Mouse (Mus musculus) heart, embryonic 11.5 days (tissue): ENCODE measurements at regions not wholly inside any gene's neighbourhood (a gene's known extent, or its start where the extent isn't known, plus 50 kb on each side); places are given as distances from the start of the nearest gene placed in this dataset.

Experiments
- ATAC-seq: fragments of 200-750 bp; cut with Nextera tagmentation; replicated peaks from 2 replicates; pipeline ENCODE4 v1.8.0; 2017; ENCODE audit warnings: moderate library complexity; ENCODE audit not compliant: insufficient number of reproducible peaks, low FRiP score, low TSS enrichment
- H3K27ac ChIP-seq: fragments of 300-500 bp; sonication (generic); 2 replicates; pipeline ENCODE4 v1.5.1; 2014; ENCODE audit warnings: mild to moderate bottlenecking, low read depth, low read length
- H3K27me3 ChIP-seq: fragments of 300-500 bp; sonication (generic); 2 replicates; pipeline ENCODE4 v1.6.1; 2014; ENCODE audit warnings: mild to moderate bottlenecking, low read length, mixed read lengths; ENCODE audit not compliant: control insufficient read depth, insufficient read depth
- H3K36me3 ChIP-seq: fragments of 300-500 bp; sonication (generic); 2 replicates; pipeline ENCODE4 v1.6.1; 2014; ENCODE audit warnings: mild to moderate bottlenecking, low read length, moderate library complexity, mixed read lengths; ENCODE audit not compliant: control insufficient read depth, insufficient read depth
- H3K4me1 ChIP-seq: fragments of 300-500 bp; sonication (generic); 2 replicates; pipeline ENCODE4 v1.6.1; 2014; ENCODE audit warnings: low read length; ENCODE audit not compliant: control insufficient read depth, insufficient read depth
- H3K4me2 ChIP-seq: fragments of 300-500 bp; sonication (generic); 2 replicates; pipeline ENCODE4 v1.6.1; 2014; ENCODE audit warnings: mild to moderate bottlenecking, moderate library complexity
- H3K4me3 ChIP-seq: fragments of 300-500 bp; sonication (generic); 2 replicates; pipeline ENCODE4 v1.5.1; 2014; ENCODE audit warnings: low read depth, low read length
- H3K9ac ChIP-seq: fragments of 300-500 bp; sonication (generic); 2 replicates; pipeline ENCODE4 v1.6.1; 2014; ENCODE audit warnings: mild to moderate bottlenecking, low read depth, low read length, moderate library complexity
- H3K9me3 ChIP-seq: fragments of 300-500 bp; sonication (generic); replicated peaks from 2 replicates; pipeline ENCODE4 v1.6.1; 2016; ENCODE audit warnings: low read length; ENCODE audit not compliant: control insufficient read depth
- WGBS: fragments of 180-500 bp; shearing (Covaris S2); extraction: QIAGEN DNeasy Blood & Tissue Kit; methylation state at CpG from one replicate; pipeline ENCODE4 v1.1.7; 2014; ENCODE audit not compliant: insufficient replicate concordance; 5-methylcytosine and 5-hydroxymethylcytosine counted together

DNA sequence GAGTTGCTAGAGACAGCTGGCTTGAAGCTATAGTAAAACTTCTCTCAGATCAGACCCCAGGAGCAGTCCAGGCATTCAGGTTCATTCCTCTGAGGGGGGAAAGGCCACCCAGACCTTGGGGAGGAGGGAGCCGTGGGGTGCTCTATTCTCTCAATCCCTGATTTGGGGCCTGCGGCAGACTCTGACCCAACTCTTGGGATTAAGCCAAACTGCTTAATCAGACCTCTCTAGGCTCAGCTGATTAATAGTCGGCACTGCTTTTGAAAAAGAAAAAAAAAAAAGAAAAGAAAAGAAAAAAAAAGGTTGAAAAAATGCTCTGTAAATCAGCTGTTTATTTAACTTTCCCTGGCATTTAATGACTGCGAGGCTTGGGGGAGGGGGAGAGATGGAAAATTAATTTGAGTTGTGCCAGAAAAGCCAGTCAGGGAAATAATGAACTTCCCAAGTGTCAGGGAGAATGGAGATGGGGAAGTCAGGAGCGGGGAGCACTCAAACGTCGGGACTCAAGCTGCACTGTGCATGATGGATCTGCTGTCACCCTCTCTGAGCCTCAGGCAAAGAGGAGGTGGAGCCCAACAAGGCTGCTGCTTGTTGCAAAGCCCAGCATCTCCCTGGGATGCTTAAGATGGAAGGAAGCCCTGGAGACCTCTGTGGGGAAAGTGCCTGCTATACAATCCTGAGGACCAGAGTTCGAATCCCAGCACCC, 120.5 kb upstream of the Igsf21 start:
- whole genome bisulfite sequencing, result 55% methylated on average over 8 of the region's 8 CpGs
- H3K9me3 ChIP-seq, result no peaks in the 10 kb centered on the region
- no peak overlapping the region for H3K4me3 ChIP-seq
- H3K36me3 ChIP-seq, result no peaks in the 10 kb centered on the region
- no peak for ATAC-seq
- no peaks in the 10 kb centered on the region for H3K4me1 ChIP-seq
- H3K4me2 ChIP-seq, result no peak overlapping the region
- peaks cover 3% of the 10 kb centered on the region; the same call in 1 of the 2 replicates for H3K27me3 ChIP-seq
- no peak overlapping the region for H3K9ac ChIP-seq
- no peak overlapping the region for H3K27ac ChIP-seq

DNA sequence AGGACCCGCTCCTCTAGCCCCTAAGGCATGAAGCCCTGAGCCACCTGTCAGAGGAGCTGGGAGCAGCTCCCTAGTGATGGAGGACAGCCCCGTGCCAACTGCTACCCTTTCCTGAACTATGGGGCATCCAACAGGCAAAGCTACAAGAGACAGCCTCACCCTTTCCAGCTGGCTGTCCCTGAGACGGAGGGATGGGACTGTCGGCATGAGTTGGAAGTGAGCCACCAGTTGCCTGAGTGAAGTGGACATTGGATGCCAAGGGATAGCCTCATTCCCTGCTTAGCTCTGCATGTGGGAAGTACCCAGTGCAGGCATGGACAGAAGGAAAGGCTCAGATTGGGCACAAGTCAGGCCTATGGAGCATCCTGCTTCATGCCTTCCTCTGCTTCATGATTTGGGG, 112.3 kb upstream of the Igsf21 start:
- no peaks in the 10 kb centered on the region for H3K4me1 ChIP-seq
- H3K9me3 ChIP-seq, result no peaks in the 10 kb centered on the region
- H3K27ac ChIP-seq, result no peak overlapping the region
- no peak for ATAC-seq
- no peak overlapping the region for H3K4me2 ChIP-seq
- H3K9ac ChIP-seq, result no peak overlapping the region
- whole genome bisulfite sequencing, result 89% methylated on average over 4 of the region's 4 CpGs
- H3K27me3 ChIP-seq, result no peaks in the 10 kb centered on the region
- no peak overlapping the region for H3K4me3 ChIP-seq
- no peaks in the 10 kb centered on the region for H3K36me3 ChIP-seq

DNA sequence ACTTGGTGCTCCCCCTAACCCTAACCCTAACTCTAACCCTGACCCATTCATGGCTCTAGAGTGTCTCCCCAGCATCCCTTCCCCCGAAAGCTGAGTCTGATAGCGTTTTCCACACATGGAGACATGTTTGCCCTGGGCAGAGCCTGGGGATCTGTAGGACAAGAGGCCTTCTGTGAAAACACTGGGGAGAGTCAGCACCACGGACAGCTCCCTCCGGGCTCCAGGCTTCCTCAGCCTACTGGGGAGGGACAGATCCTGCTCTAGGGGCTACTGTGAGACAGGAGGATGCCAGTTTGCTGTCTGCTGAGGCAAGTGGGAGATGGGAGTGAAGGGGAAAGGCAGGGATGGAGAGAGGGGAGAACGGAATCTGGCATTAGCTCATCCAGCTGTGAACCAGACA, 111.5 kb upstream of the Igsf21 start:
- Histone ChIP-seq H3K9me3 (no peaks in the 10 kb centered on the region), H3K4me3 (no peak overlapping the region), H3K4me2 (no peak overlapping the region), H3K9ac (no peak overlapping the region), H3K27me3 (no peaks in the 10 kb centered on the region), H3K27ac (no peak overlapping the region), H3K36me3 (no peaks in the 10 kb centered on the region), H3K4me1 (no peaks in the 10 kb centered on the region)
- 5% methylated on average over 5 of the region's 5 CpGs for WGBS
- no peak for ATAC-seq

DNA sequence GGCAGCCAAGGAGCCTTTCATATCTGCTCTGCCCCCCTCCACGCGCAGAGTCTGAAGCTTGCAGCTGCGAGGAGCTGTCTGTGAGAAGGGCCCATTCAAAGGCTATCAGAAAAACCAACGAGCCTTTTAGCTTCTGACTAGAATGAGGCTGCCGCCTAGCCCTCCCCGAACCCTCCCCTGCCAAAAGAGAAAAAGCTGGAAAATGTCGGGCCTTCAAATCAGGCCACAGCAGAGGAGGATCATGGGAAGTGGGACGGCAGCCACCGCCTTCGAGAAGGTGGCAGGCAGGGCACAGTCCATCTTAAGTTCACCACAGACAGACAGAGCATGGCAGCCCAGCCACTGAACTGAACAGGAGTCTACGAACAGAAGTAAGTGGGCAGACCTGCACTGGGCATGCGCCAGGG, 108.6 kb upstream of the Igsf21 start:
- H3K4me3 ChIP-seq, result no peak overlapping the region
- H3K9me3 ChIP-seq, result no peaks in the 10 kb centered on the region
- no peaks in the 10 kb centered on the region for H3K4me1 ChIP-seq
- no peak overlapping the region for H3K4me2 ChIP-seq
- no peaks in the 10 kb centered on the region for H3K27me3 ChIP-seq
- no peaks in the 10 kb centered on the region for H3K36me3 ChIP-seq
- H3K27ac ChIP-seq, result no peak overlapping the region
- ATAC-seq, result no peak
- no peak overlapping the region for H3K9ac ChIP-seq
- 65% methylated on average over 12 of the region's 12 CpGs for WGBS

DNA sequence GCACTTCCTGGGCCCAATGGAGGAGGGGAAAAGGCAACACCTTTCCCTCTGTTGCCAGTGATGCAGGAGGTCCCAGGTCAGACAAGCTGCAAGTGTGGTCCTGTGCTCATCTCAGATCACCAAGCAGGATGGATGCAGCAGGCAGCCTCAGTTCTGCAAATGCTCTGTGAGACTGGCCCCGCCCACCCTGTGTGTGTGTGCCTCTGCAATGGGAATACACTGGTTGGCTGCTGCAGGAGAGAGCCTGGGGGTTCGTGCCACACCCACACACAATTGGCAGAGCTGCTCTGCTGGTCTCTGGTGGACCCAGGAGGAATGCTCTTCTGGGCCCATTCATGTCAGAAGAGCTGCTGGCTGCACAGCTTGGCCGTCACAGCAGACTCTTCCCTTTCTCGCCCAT, 102.2 kb upstream of the Igsf21 start:
- H3K9ac ChIP-seq, result no peak overlapping the region
- no peak overlapping the region for H3K4me3 ChIP-seq
- ATAC-seq, result no peak
- no peak overlapping the region for H3K27ac ChIP-seq
- no peak overlapping the region for H3K4me2 ChIP-seq
- H3K4me1 ChIP-seq, result no peaks in the 10 kb centered on the region
- H3K27me3 ChIP-seq, result no peaks in the 10 kb centered on the region
- H3K36me3 ChIP-seq, result no peaks in the 10 kb centered on the region
- no peaks in the 10 kb centered on the region for H3K9me3 ChIP-seq
- WGBS, result 77% methylated on average over 4 of the region's 4 CpGs

DNA sequence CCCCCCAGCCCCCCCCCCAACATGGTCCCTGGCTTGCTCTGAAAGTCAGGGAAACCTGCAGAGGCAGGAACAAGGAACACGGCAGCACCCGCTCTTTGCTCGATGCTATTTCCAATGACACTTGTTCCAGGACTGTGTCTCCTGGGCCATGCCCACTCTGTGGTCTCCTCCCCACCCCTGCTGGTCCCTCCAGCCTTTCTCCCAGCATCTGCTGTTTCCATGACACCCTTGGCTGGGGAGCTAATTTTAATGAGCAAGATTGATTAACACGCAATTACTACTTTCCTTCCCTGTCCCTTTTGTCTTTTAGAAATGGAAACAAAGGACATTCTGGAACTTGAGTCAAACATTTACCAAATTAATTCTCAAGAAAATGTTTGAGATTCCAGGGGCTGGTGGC, 83.6 kb upstream of the Igsf21 start:
- Histone ChIP-seq H3K9ac (no peak overlapping the region), H3K27ac (no peak overlapping the region)
- 88% methylated on average over 4 of the region's 4 CpGs for WGBS

DNA sequence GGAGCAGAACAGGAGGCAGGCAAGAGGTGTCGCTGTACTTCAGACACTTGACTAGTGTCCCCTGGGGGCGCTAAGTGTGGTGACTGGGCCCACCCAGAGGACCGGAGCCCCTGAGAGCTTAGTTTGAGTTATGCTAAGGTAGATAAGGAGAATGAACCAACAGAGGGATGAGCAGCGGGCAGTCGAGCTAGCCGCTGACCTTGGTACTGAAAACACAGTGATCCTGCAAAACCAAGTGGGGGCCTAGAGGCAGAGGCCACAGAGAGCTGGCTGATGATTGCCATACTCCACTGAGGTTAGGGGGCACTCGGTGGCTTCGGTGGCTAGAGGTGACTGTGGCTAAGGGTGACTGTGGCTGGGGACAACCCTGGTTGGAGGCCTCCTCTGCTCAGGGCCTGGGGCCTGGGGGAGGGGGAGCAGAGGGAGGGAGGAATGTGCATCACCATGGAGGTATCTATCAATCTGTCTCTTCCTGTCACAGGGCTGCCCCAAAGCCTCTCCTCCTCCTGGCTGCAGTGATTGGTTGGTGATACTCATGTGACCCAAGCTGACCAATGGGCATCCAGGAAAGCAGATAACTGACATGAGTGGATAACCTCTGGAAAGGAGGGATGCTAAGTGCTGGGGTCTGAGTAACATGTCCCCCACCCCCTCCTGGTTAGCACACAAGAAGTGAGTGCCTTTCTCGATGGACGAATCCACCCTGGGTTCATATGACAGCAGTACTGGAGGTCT, 80.3 kb upstream of the Igsf21 start:
- Histone ChIP-seq H3K9me3 (peaks cover 5% of the 10 kb centered on the region; the same call in 1 of the 2 replicates), H3K4me3 (no peak overlapping the region), H3K9ac (no peak overlapping the region), H3K4me2 (no peak overlapping the region), H3K27me3 (no peaks in the 10 kb centered on the region), H3K36me3 (no peaks in the 10 kb centered on the region), H3K4me1 (no peaks in the 10 kb centered on the region), H3K27ac (no peak overlapping the region)
- no peak for ATAC-seq
- WGBS, result 17% methylated on average over 10 of the region's 10 CpGs

More for the DNA sequence above, 83.6 kb upstream of the Igsf21 start:
- no peak for ATAC-seq
- Histone ChIP-seq H3K4me3 (no peak overlapping the region), H3K9me3 (no peaks in the 10 kb centered on the region), H3K4me2 (no peak overlapping the region), H3K36me3 (no peaks in the 10 kb centered on the region), H3K4me1 (no peaks in the 10 kb centered on the region), H3K27me3 (no peaks in the 10 kb centered on the region)

DNA sequence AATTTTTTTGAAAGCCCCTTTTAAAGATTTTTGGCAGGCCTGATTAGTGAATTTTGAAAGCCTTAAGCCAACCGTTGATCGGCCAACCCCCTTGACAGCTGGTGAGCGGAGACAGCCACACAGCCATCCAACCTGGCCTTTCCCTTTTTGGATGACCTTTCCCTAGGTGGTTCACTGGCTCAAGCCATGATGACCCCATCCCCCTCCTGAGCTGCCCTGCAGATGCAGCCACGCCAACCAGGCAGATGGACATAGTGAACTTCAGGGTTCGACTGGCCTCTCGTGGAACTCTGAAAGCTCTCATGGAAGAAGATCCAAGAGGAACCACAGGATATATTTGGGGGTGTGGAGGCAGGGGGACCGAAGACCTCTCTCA, 79.1 kb upstream of the Igsf21 start:
- no peaks in the 10 kb centered on the region for H3K36me3 ChIP-seq
- WGBS, result 86% methylated on average over 7 of the region's 7 CpGs
- no peak overlapping the region for H3K4me3 ChIP-seq
- H3K27me3 ChIP-seq, result no peaks in the 10 kb centered on the region
- no peak for ATAC-seq
- no peak overlapping the region for H3K27ac ChIP-seq
- peaks cover 5% of the 10 kb centered on the region; the same call in 1 of the 2 replicates for H3K9me3 ChIP-seq
- H3K4me2 ChIP-seq, result no peak overlapping the region
- H3K9ac ChIP-seq, result no peak overlapping the region
- no peaks in the 10 kb centered on the region for H3K4me1 ChIP-seq
